Mouse (Mus musculus) embryonic facial prominence, embryonic 15.5 days (tissue): ENCODE results near the gene Plscr5. TPM values are rescaled to one million over a fixed set of nuclear protein-coding genes. Genes with fewer than 3 reads are reported as not detected.

Source experiments
- ATAC-seq: fragments of 200-750 bp; cut with Nextera tagmentation; 2 replicates; pipeline ENCODE4 v1.8.0; 2017; ENCODE audit warnings: low read depth, moderate TSS enrichment; ENCODE audit not compliant: insufficient number of reproducible peaks, low FRiP score, low TSS enrichment
- H3K27ac ChIP-seq: fragments of 300-500 bp; sonication (generic); replicated peaks from 2 replicates; pipeline ENCODE4 v1.5.1; 2015; ENCODE audit warnings: mild to moderate bottlenecking, inconsistent platforms
- H3K27me3 ChIP-seq: fragments of 300-500 bp; sonication (generic); 2 replicates; pipeline ENCODE4 v1.6.1; 2015; ENCODE audit warnings: inconsistent platforms
- H3K36me3 ChIP-seq: fragments of 300-500 bp; sonication (generic); 2 replicates; pipeline ENCODE4 v1.6.1; 2015; ENCODE audit warnings: mild to moderate bottlenecking, inconsistent platforms
- H3K4me1 ChIP-seq: fragments of 300-500 bp; sonication (generic); 2 replicates; pipeline ENCODE4 v1.6.1; 2015; ENCODE audit warnings: inconsistent platforms
- H3K4me2 ChIP-seq: fragments of 300-500 bp; sonication (generic); replicated peaks from 2 replicates; pipeline ENCODE4 v1.6.1; 2015; ENCODE audit warnings: mild to moderate bottlenecking, inconsistent platforms
- H3K4me3 ChIP-seq: fragments of 300-500 bp; sonication (generic); replicated peaks from 2 replicates; pipeline ENCODE4 v1.5.1; 2015; ENCODE audit warnings: mild to moderate bottlenecking, inconsistent platforms
- H3K9ac ChIP-seq: fragments of 300-500 bp; sonication (generic); 2 replicates; pipeline ENCODE4 v1.6.1; 2015; ENCODE audit warnings: inconsistent platforms
- H3K9me3 ChIP-seq: fragments of 300-500 bp; sonication (generic); replicated peaks from 2 replicates; pipeline ENCODE4 v1.6.1; 2016; ENCODE audit warnings: inconsistent platforms
- WGBS: fragments of 180-500 bp; shearing (Covaris S2); methylation state at CpG from one replicate; pipeline ENCODE4 v1.1.7; 2015; 5-methylcytosine and 5-hydroxymethylcytosine counted together
- polyA plus RNA-seq: library from polyadenylated mRNA; unstranded; fragments of >200 nt; fragmentation: Nextera tagmentation; extraction: Ambion mirVana; gene quantifications from 2 replicates; pipeline ENCODE4 v1.2.1, GENCODE M21; 2015

Gene Plscr5
- polyA plus RNA-seq, 1 experiment from 2014 or later, result not detected

- WGBS, result 79% methylated on average over 8 of the region's 8 CpGs
- H3K36me3 ChIP-seq, result no peaks in the 10 kb centered on the region
- no peak for ATAC-seq
- H3K27ac ChIP-seq, result no peak overlapping the region
- H3K9ac ChIP-seq, result no peak overlapping the region
- no peaks in the 10 kb centered on the region for H3K4me1 ChIP-seq
- no peak overlapping the region for H3K4me2 ChIP-seq
- no peak overlapping the region for H3K4me3 ChIP-seq
- H3K27me3 ChIP-seq, result no peaks in the 10 kb centered on the region
- no peaks in the 10 kb centered on the region for H3K9me3 ChIP-seq
These were observed 15.0 kb downstream of the Plscr5 start for GRCm38 (mm10) chr9:92207757-92208156.

GRCm38 (mm10) chr9:92209850-92210249 is 17.1 kb downstream of the Plscr5 start:
- no peak for ATAC-seq
- no peaks in the 10 kb centered on the region for H3K9me3 ChIP-seq
- 68% methylated on average over 3 of the region's 3 CpGs for WGBS

DNA sequence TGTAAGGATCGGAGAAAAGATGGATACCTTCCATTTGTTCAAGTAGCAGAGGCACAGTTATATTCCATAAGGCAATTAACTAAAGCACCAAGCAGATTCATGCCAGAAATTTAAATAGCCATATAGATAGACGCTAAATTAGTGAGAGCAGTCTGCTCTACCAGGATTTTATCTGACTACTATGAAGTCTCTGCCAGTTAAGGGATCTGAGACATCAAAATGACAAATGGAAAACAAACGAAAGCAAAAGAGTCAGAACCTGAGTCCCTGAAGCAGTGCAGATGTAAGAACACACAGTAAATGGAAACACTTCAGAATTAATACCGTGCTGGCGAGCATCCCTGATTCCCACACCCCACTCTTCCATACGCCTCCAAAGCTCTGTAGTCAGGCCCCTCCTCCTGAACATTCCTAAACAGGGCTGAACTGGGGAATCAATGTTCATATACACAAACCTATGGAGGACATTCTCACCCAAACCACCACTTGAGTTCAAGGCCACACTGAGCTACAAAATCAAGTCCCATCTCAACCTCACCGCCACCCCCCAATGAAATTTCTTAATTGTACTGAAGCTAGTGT is 17.7 kb downstream of the Plscr5 start:
- Histone ChIP-seq H3K27me3 (no peaks in the 10 kb centered on the region), H3K27ac (no peak overlapping the region), H3K36me3 (no peaks in the 10 kb centered on the region), H3K4me3 (no peak overlapping the region), H3K9me3 (no peaks in the 10 kb centered on the region), H3K9ac (no peak overlapping the region), H3K4me1 (no peaks in the 10 kb centered on the region), H3K4me2 (no peak overlapping the region)
- WGBS, result 67% methylated on average over 7 of the region's 7 CpGs
- no peak for ATAC-seq

More at GRCm38 (mm10) chr9:92209850-92210249, 17.1 kb downstream of the Plscr5 start:
- H3K27ac ChIP-seq, result no peak overlapping the region
- H3K27me3 ChIP-seq, result no peaks in the 10 kb centered on the region
- no peak overlapping the region for H3K9ac ChIP-seq
- H3K4me3 ChIP-seq, result no peak overlapping the region
- H3K4me1 ChIP-seq, result no peaks in the 10 kb centered on the region
- no peaks in the 10 kb centered on the region for H3K36me3 ChIP-seq
- H3K4me2 ChIP-seq, result no peak overlapping the region

- Histone ChIP-seq H3K27me3 (no peaks in the 10 kb centered on the region), H3K9ac (no peak overlapping the region), H3K4me3 (no peak overlapping the region), H3K4me1 (no peaks in the 10 kb centered on the region), H3K36me3 (no peaks in the 10 kb centered on the region), H3K4me2 (no peak overlapping the region), H3K27ac (no peak overlapping the region), H3K9me3 (no peaks in the 10 kb centered on the region)
- no peak for ATAC-seq
- WGBS, result 56% methylated on average over 3 of the region's 3 CpGs
These were observed 18.3 kb downstream of the Plscr5 start for GRCm38 (mm10) chr9:92211048-92211447.

- ATAC-seq, result no peak
- WGBS, result 43% methylated on average over 4 of the region's 4 CpGs
These were observed 24.7 kb downstream of the Plscr5 start for GRCm38 (mm10) chr9:92217484-92217883.

GRCm38 (mm10) chr9:92217896-92218295 is 25.2 kb downstream of the Plscr5 start:
- H3K9ac ChIP-seq, result no peak overlapping the region
- H3K9me3 ChIP-seq, result no peaks in the 10 kb centered on the region
- no peaks in the 10 kb centered on the region for H3K36me3 ChIP-seq
- ATAC-seq, result no peak
- no peak overlapping the region for H3K4me3 ChIP-seq
- WGBS, result 85% methylated on average over 2 of the region's 2 CpGs
- no peaks in the 10 kb centered on the region for H3K27me3 ChIP-seq
- H3K4me2 ChIP-seq, result no peak overlapping the region
- H3K4me1 ChIP-seq, result no peaks in the 10 kb centered on the region
- H3K27ac ChIP-seq, result no peak overlapping the region

More at GRCm38 (mm10) chr9:92217484-92217883, 24.7 kb downstream of the Plscr5 start:
- H3K4me3 ChIP-seq, result no peak overlapping the region
- no peaks in the 10 kb centered on the region for H3K9me3 ChIP-seq
- no peak overlapping the region for H3K27ac ChIP-seq
- no peaks in the 10 kb centered on the region for H3K27me3 ChIP-seq
- no peak overlapping the region for H3K9ac ChIP-seq
- H3K36me3 ChIP-seq, result no peaks in the 10 kb centered on the region
- H3K4me2 ChIP-seq, result no peak overlapping the region
- H3K4me1 ChIP-seq, result no peaks in the 10 kb centered on the region

DNA sequence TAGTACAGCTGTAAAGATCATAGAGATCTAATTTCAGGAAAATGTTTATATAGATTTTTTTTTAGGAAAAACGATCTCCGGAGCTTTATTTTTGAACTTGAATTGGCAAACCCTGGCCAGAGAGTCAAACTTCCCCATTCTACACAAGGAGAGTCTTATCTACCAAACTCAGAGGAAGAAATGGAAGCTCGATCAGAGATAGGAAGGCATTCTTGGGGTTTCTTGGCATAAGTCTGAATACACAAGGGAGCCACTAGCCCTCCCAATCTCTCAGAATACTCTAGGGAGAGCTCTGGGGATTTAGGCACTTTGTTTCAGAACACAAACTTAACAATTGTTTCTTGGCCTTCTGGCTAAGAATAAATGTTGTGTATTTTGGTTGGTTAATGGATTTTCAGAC is 27.4 kb downstream of the Plscr5 start:
- WGBS, result 54% methylated on average over 3 of the region's 3 CpGs
- no peaks in the 10 kb centered on the region for H3K36me3 ChIP-seq
- no peak for ATAC-seq
- H3K9me3 ChIP-seq, result no peaks in the 10 kb centered on the region
- H3K27ac ChIP-seq, result no peak overlapping the region
- no peak overlapping the region for H3K4me2 ChIP-seq
- no peak overlapping the region for H3K9ac ChIP-seq
- H3K4me1 ChIP-seq, result no peaks in the 10 kb centered on the region
- H3K27me3 ChIP-seq, result no peaks in the 10 kb centered on the region
- no peak overlapping the region for H3K4me3 ChIP-seq

GRCm38 (mm10) chr9:92221480-92221879 is 28.7 kb downstream of the Plscr5 start:
- no peak overlapping the region for H3K4me3 ChIP-seq
- no peak overlapping the region for H3K27ac ChIP-seq
- no peaks in the 10 kb centered on the region for H3K27me3 ChIP-seq
- no peaks in the 10 kb centered on the region for H3K4me1 ChIP-seq
- ATAC-seq, result no peak
- H3K9me3 ChIP-seq, result no peaks in the 10 kb centered on the region
- H3K4me2 ChIP-seq, result no peak overlapping the region
- H3K9ac ChIP-seq, result no peak overlapping the region
- no peaks in the 10 kb centered on the region for H3K36me3 ChIP-seq

- no peaks in the 10 kb centered on the region for H3K9me3 ChIP-seq
- no peak for ATAC-seq
- H3K4me3 ChIP-seq, result no peak overlapping the region
These were observed 32.0 kb downstream of the Plscr5 start for GRCm38 (mm10) chr9:92224598-92225231.

GRCm38 (mm10) chr9:92226127-92226655 is 33.5 kb downstream of the Plscr5 start:
- no peak overlapping the region for H3K9ac ChIP-seq
- H3K27ac ChIP-seq, result no peak overlapping the region
- 72% methylated on average over 3 of the region's 3 CpGs for WGBS
- no peak overlapping the region for H3K4me2 ChIP-seq
- ATAC-seq, result no peak
- H3K9me3 ChIP-seq, result no peaks in the 10 kb centered on the region
- no peak overlapping the region for H3K4me3 ChIP-seq
- H3K36me3 ChIP-seq, result no peaks in the 10 kb centered on the region
- H3K4me1 ChIP-seq, result no peaks in the 10 kb centered on the region
- no peaks in the 10 kb centered on the region for H3K27me3 ChIP-seq

More at GRCm38 (mm10) chr9:92224598-92225231, 32.0 kb downstream of the Plscr5 start:
- Histone ChIP-seq H3K4me1 (no peaks in the 10 kb centered on the region), H3K27me3 (no peaks in the 10 kb centered on the region), H3K9ac (no peak overlapping the region), H3K4me2 (no peak overlapping the region), H3K27ac (no peak overlapping the region), H3K36me3 (no peaks in the 10 kb centered on the region)
- 87% methylated on average over 1 of the region's 1 CpGs for WGBS

GRCm38 (mm10) chr9:92226795-92227194 is 34.1 kb downstream of the Plscr5 start:
- Histone ChIP-seq H3K4me1 (no peaks in the 10 kb centered on the region), H3K27me3 (no peaks in the 10 kb centered on the region), H3K4me3 (no peak overlapping the region), H3K9ac (no peak overlapping the region), H3K4me2 (no peak overlapping the region), H3K27ac (no peak overlapping the region), H3K36me3 (no peaks in the 10 kb centered on the region), H3K9me3 (no peaks in the 10 kb centered on the region)
- 65% methylated on average over 3 of the region's 3 CpGs for WGBS
- ATAC-seq, result no peak
